Mouse (Mus musculus) regulatory T cell (primary cell): ENCODE data around the gene Rps6kb2.

ENCODE experiments used
- in situ Hi-C: fragments of 300-600 bp; cut with MboI, MseI; formaldehyde crosslinking; loops from one replicate; pipeline ENCODE4 v1.15.1; 2025; ENCODE audit warnings: high pct_unique_total_duplicates

Rps6kb2 gene

GRCm38 (mm10) chr19:4156073-4156579 is 7.0 kb downstream of the Rps6kb2 start:
- in situ Hi-C loops: no loop called here

GRCm38 (mm10) chr19:4155223-4156072 is 7.7 kb downstream of the Rps6kb2 start:
- in situ Hi-C loops: no loop called here

- in situ Hi-C loops: loop anchor here (5.0 kb wide), 1 partner anchor 48 kb away; the partner anchor contains the start of gene Rad9a
Measured at GRCm38 (mm10) chr19:4154437-4155222, 8.5 kb downstream of the Rps6kb2 start.

- in situ Hi-C loops: loop anchor here (5.0 kb wide), 1 partner anchor 49 kb away; the partner anchor contains the start of gene Rad9a
Measured at GRCm38 (mm10) chr19:4153232-4153654, 9.9 kb downstream of the Rps6kb2 start, which contains the start of gene Ptprcap. Gene Ptprcap, plus strand, starts transcription at chr19:4153604.

- in situ Hi-C loops: loop anchor here (5.0 kb wide), 1 partner anchor 50 kb away; the partner anchor contains the start of gene Rad9a
Measured at GRCm38 (mm10) chr19:4152445-4153231, 10.5 kb downstream of the Rps6kb2 start.

- in situ Hi-C loops: loop anchor here (5.0 kb wide), 1 partner anchor 50 kb away; the partner anchor contains the start of gene Rad9a
Measured at GRCm38 (mm10) chr19:4151898-4152297, 11.3 kb downstream of the Rps6kb2 start.

GRCm38 (mm10) chr19:4151488-4151860 is 11.7 kb downstream of the Rps6kb2 start:
- in situ Hi-C loops: loop anchor here (5.0 kb wide), 1 partner anchor 51 kb away; the partner anchor contains the start of gene Rad9a

- in situ Hi-C loops: loop anchor here (5.0 kb wide), 1 partner anchor 51 kb away; the partner anchor contains the start of gene Rad9a
Measured at GRCm38 (mm10) chr19:4150567-4151487, 12.3 kb downstream of the Rps6kb2 start.

GRCm38 (mm10) chr19:4149764-4150461 is 13.2 kb downstream of the Rps6kb2 start:
- in situ Hi-C loops: loop anchor here (5.0 kb wide), 1 partner anchor 52 kb away; the partner anchor contains the start of gene Rad9a

- in situ Hi-C loops: no loop called here
Measured at GRCm38 (mm10) chr19:4149283-4149682, 13.9 kb downstream of the Rps6kb2 start.

- in situ Hi-C loops: no loop called here
Measured at GRCm38 (mm10) chr19:4148819-4149218, 14.3 kb downstream of the Rps6kb2 start.

GRCm38 (mm10) chr19:4148491-4148806 is 14.7 kb downstream of the Rps6kb2 start, which contains the start of gene Coro1b:
Gene Coro1b, plus strand, starts transcription at chr19:4148619.
- in situ Hi-C loops: no loop called here

GRCm38 (mm10) chr19:4147782-4148490 is 15.2 kb downstream of the Rps6kb2 start:
- in situ Hi-C loops: no loop called here

GRCm38 (mm10) chr19:4147022-4147405 is 16.1 kb downstream of the Rps6kb2 start:
- in situ Hi-C loops: no loop called here

- in situ Hi-C loops: no loop called here
Measured at GRCm38 (mm10) chr19:4146366-4147021, 16.7 kb downstream of the Rps6kb2 start.

- in situ Hi-C loops: no loop called here
Measured at GRCm38 (mm10) chr19:4145936-4146335, 17.2 kb downstream of the Rps6kb2 start.

- in situ Hi-C loops: no loop called here
Measured at GRCm38 (mm10) chr19:4144550-4145498, 18.3 kb downstream of the Rps6kb2 start.
